In genomic region chr7:28338108-28338998, GRCm38 (mm10) we compare ENCODE assay signal across 7 mouse cellular contexts. TPM values are rescaled to one million over a fixed set of nuclear protein-coding genes. Genes with fewer than 3 reads are reported as not detected.
DNase-seq lines count a peak whose midpoint lies in the region; ATAC-seq and TF ChIP-seq lines count a peak whose summit lies in the region.

Supt5 (minus strand) TSS chr7:28338746.

- TF ChIP-seq CTCF in intestine, postnatal 0 days (IDR thresholded peaks at IDR 0.05; ENCODE audit: low read depth), result peak; percentile 24; the same call in 1 of the 2 replicates
- TF ChIP-seq CTCF in small intestine, adult 2 months (IDR thresholded peaks at IDR 0.05; ENCODE audit: extremely low read depth, insufficient read length, insufficient replicate concordance, low read depth, low read length), result no peak

- peak; percentile 77 for TF ChIP-seq POLR2A in small intestine, adult 2 months (IDR thresholded peaks at IDR 0.05; ENCODE audit: low read depth, low read length)

- H3K27me3 ChIP-seq in embryonic facial prominence, embryonic 10.5 days (replicated peaks; ENCODE audit: low read depth, poor library complexity, severe bottlenecking), result no peaks in the 10 kb centered on the region
- no peaks in the 10 kb centered on the region for H3K27me3 ChIP-seq in intestine, postnatal 0 days (replicated peaks; ENCODE audit: control insufficient read depth, insufficient read depth, low read length)
- no peaks in the 10 kb centered on the region; the same call in 1 of the 2 replicates for H3K27me3 ChIP-seq in midbrain, embryonic 12.5 days
- H3K27me3 ChIP-seq in small intestine, adult 2 months (ENCODE audit: control insufficient read depth, insufficient read depth, low read length), result no peaks in the 10 kb centered on the region

- peak within 1 kb of the TSS; percentile 70 for H3K4me2 ChIP-seq in intestine, postnatal 0 days (replicated peaks; ENCODE audit: low read depth)
- peak within 1 kb of the TSS; percentile 87 for H3K4me2 ChIP-seq in midbrain, embryonic 12.5 days (replicated peaks)

- H3K4me3 ChIP-seq in embryonic facial prominence, embryonic 10.5 days, result peak within 1 kb of the TSS; percentile 99
- peak within 1 kb of the TSS; percentile 87 for H3K4me3 ChIP-seq in intestine, postnatal 0 days (ENCODE audit: low read depth, low read length)
- H3K4me3 ChIP-seq in midbrain, embryonic 12.5 days, result peak within 1 kb of the TSS; percentile 97
- H3K4me3 ChIP-seq in small intestine, adult 2 months (ENCODE audit: low read depth, low read length), result peak within 1 kb of the TSS; percentile 85

- peak; percentile 97 for ATAC-seq in intestine, postnatal 0 days
- ATAC-seq in midbrain, embryonic 12.5 days (ENCODE audit: low FRiP score, low read depth), result peak; percentile 99

- peak within 1 kb of the TSS; percentile 93 for H3K27ac ChIP-seq in embryonic facial prominence, embryonic 10.5 days (replicated peaks)
- H3K27ac ChIP-seq in intestine, postnatal 0 days (ENCODE audit: low read depth, low read length), result peak within 1 kb of the TSS; percentile 89
- peak within 1 kb of the TSS; percentile 83 for H3K27ac ChIP-seq in midbrain, embryonic 12.5 days (replicated peaks)
- peak within 1 kb of the TSS; percentile 97 for H3K27ac ChIP-seq in small intestine, adult 2 months (ENCODE audit: insufficient read depth, low read depth, low read length)

- peak within 1 kb of the TSS; percentile 92 for H3K9ac ChIP-seq in intestine, postnatal 0 days (ENCODE audit: low read depth, low read length)
- peak within 1 kb of the TSS; percentile 86 for H3K9ac ChIP-seq in midbrain, embryonic 12.5 days (replicated peaks)

- peaks cover 35% of the 10 kb centered on the region for H3K4me1 ChIP-seq in embryonic facial prominence, embryonic 10.5 days
- no peaks in the 10 kb centered on the region; the same call in none of the 2 replicates for H3K4me1 ChIP-seq in intestine, postnatal 0 days (replicated peaks; ENCODE audit: control insufficient read depth, insufficient read depth, low read length)
- peaks cover 12% of the 10 kb centered on the region for H3K4me1 ChIP-seq in midbrain, embryonic 12.5 days
- peaks cover 15% of the 10 kb centered on the region for H3K4me1 ChIP-seq in small intestine, adult 2 months (ENCODE audit: control insufficient read depth, insufficient read depth, insufficient read length, low read length)

- WGBS in embryonic facial prominence, embryonic 10.5 days, result under 1% methylated on average over 77 of the region's 77 CpGs
- under 1% methylated on average over 77 of the region's 77 CpGs for WGBS in intestine, postnatal 0 days
- under 1% methylated on average over 76 of the region's 77 CpGs for WGBS in midbrain, embryonic 12.5 days
- WGBS in small intestine, adult 2 months, result 1% methylated on average over 77 of the region's 77 CpGs

- DNase-seq in adrenal gland, postnatal 10 days, result peak; percentile 97
- peak; percentile 97 for DNase-seq in embryonic facial prominence, embryonic 10.5 days (ENCODE audit: low spot score)
- DNase-seq in gonadal fat pad, adult 2 months (ENCODE audit: low read depth), result peak; percentile 87
- peak; percentile 97 for DNase-seq in left cerebral cortex, postnatal 4 days

- H3K9me3 ChIP-seq in embryonic facial prominence, embryonic 10.5 days, result no peaks in the 10 kb centered on the region
- H3K9me3 ChIP-seq in intestine, postnatal 0 days (ENCODE audit: control insufficient read depth), result no peaks in the 10 kb centered on the region
- H3K9me3 ChIP-seq in midbrain, embryonic 12.5 days, result no peaks in the 10 kb centered on the region

- intact Hi-C loops in left cerebral cortex, postnatal 4 days (cut with DNase I), result no loop called here

- peaks cover 33% of the 10 kb centered on the region for H3K36me3 ChIP-seq in embryonic facial prominence, embryonic 10.5 days (replicated peaks)
- H3K36me3 ChIP-seq in intestine, postnatal 0 days (ENCODE audit: control insufficient read depth, insufficient read depth), result peaks cover 10% of the 10 kb centered on the region
- 0 out of 2 replicates have a peak, but pooled peaks cover 3% of the 10 kb centered on the region for H3K36me3 ChIP-seq in midbrain, embryonic 12.5 days
- peaks cover 3% of the 10 kb centered on the region; the same call in 1 of the 2 replicates for H3K36me3 ChIP-seq in small intestine, adult 2 months (ENCODE audit: control insufficient read depth, insufficient read depth, low read length)

RNA-seq across cellular contexts. Expression of gene Supt5, which starts in this region (rescaled TPM):
- total RNA-seq in adrenal gland, postnatal 10 days (2021), result 100 to 1,000 TPM in 1 of 2 experiments, 10 to 100 TPM in 1; 86.6 to 103 TPM
- 122 and 124 TPM in 2 replicates for polyA plus RNA-seq in embryonic facial prominence, embryonic 10.5 days (2016; fragmentation: Nextera tagmentation; extraction: Ambion mirVana)
- 106 and 108 TPM in 2 replicates for polyA plus RNA-seq in gonadal fat pad, adult 2 months (2012; rRNA removed)
- polyA plus RNA-seq in intestine, postnatal 0 days (2015; fragmentation: Nextera tagmentation; extraction: Ambion mirVana), result 32.5 and 34.6 TPM in 2 replicates
- 100 to 1,000 TPM; 111 TPM for total RNA-seq in left cerebral cortex, postnatal 4 days (2021)
- polyA plus RNA-seq in midbrain, embryonic 12.5 days (2016; fragmentation: Nextera tagmentation; extraction: Ambion mirVana), result 105 and 107 TPM in 2 replicates
- 58.8 and 104 TPM in 2 replicates for polyA plus RNA-seq in small intestine, adult 2 months (2012; rRNA removed)

Comparison
In these comparisons a context has a peak if more than half of its experiments do, and no peak if none do; other contexts are left out.
1. Peak in every context shown above with its lines: DNase-seq, ATAC-seq, H3K4me3 ChIP-seq and H3K27ac ChIP-seq.